21 mouse cellular contexts compared by ENCODE assay signal in genomic region chr10:49497302-49497701, GRCm38 (mm10).
"Had no signal": no experiment of that assay in that cellular context is flagged by ENCODE, and none has a peak within 500 bp of the region (broad histone marks: within the 10 kb centered on the region; RNA-seq: fewer than 3 reads in every experiment).

No protein-coding gene starts in this region.

- H3K27me3 ChIP-seq: lung, embryonic 15.5 days; megakaryocyte, embryonic 14.5 days; midbrain, embryonic 13.5 days; midbrain, embryonic 15.5 days; neural tube, embryonic 13.5 days; neural tube, embryonic 15.5 days had no signal

- H3K36me3 ChIP-seq: lung, embryonic 15.5 days; midbrain, embryonic 15.5 days; neural tube, embryonic 13.5 days; neural tube, embryonic 15.5 days had no signal

- H3K4me1 ChIP-seq: lung, embryonic 15.5 days; megakaryocyte, embryonic 14.5 days; midbrain, embryonic 13.5 days; midbrain, embryonic 15.5 days; neural tube, embryonic 13.5 days; neural tube, embryonic 15.5 days had no signal

- ATAC-seq: liver, postnatal 0 days; lung, postnatal 0 days; midbrain, embryonic 13.5 days; midbrain, embryonic 15.5 days had no signal

- H3K27ac ChIP-seq: lung, embryonic 15.5 days; macrophage; midbrain, embryonic 13.5 days; midbrain, embryonic 15.5 days; neural tube, embryonic 13.5 days; neural tube, embryonic 15.5 days had no signal

- H3K9me3 ChIP-seq: lung, embryonic 15.5 days; megakaryocyte, embryonic 14.5 days; midbrain, embryonic 13.5 days; midbrain, embryonic 15.5 days; neural tube, embryonic 13.5 days; neural tube, embryonic 15.5 days had no signal

- DNase-seq: liver, postnatal 0 days; lung, adult 2 months; lung, postnatal 14 days; lung, postnatal 36 days; retina, postnatal 1 day; right cerebral cortex, adult 18-20 months; right cerebral cortex, postnatal 25 days; right cerebral cortex, postnatal 4 days; spleen, adult 18-20 months; thymus, adult 18-20 months; thymus, postnatal 14 days; thymus, postnatal 36 days had no signal

- H3K4me2 ChIP-seq: lung, embryonic 15.5 days; midbrain, embryonic 11.5 days; midbrain, embryonic 13.5 days; midbrain, embryonic 15.5 days; neural tube, embryonic 13.5 days; neural tube, embryonic 15.5 days had no signal

- H3K4me3 ChIP-seq: lung, embryonic 15.5 days; megakaryocyte, embryonic 14.5 days; midbrain, embryonic 13.5 days; midbrain, embryonic 15.5 days; neural tube, embryonic 13.5 days; neural tube, embryonic 15.5 days had no signal

- H3K9ac ChIP-seq: liver, postnatal 0 days; lung, embryonic 15.5 days; midbrain, embryonic 13.5 days; midbrain, embryonic 15.5 days; neural tube, embryonic 13.5 days; neural tube, embryonic 15.5 days had no signal
